Mouse (Mus musculus) forebrain, embryonic 15.5 days (tissue): ENCODE results near the gene Ap5s1. TPM values are rescaled to one million over a fixed set of nuclear protein-coding genes. Genes with fewer than 3 reads are reported as not detected.

Experiments used
- ATAC-seq: fragments of 200-750 bp; cut with Nextera tagmentation; replicated peaks from 2 replicates; pipeline ENCODE4 v1.8.0; 2017; ENCODE audit warnings: mild to moderate bottlenecking, moderate TSS enrichment, moderate library complexity
- H3K27ac ChIP-seq: fragments of 300-500 bp; sonication (generic); replicated peaks from 2 replicates; pipeline ENCODE4 v1.5.1; 2015; ENCODE audit warnings: mild to moderate bottlenecking, inconsistent platforms
- H3K27me3 ChIP-seq: fragments of 300-500 bp; sonication (generic); 2 replicates; pipeline ENCODE4 v1.6.1; 2015; ENCODE audit warnings: inconsistent platforms
- H3K36me3 ChIP-seq: fragments of 300-500 bp; sonication (generic); 2 replicates; pipeline ENCODE4 v1.6.1; 2015; ENCODE audit warnings: mild to moderate bottlenecking, inconsistent platforms
- H3K4me1 ChIP-seq: fragments of 300-500 bp; sonication (generic); 2 replicates; pipeline ENCODE4 v1.6.1; 2015; ENCODE audit warnings: inconsistent platforms
- H3K4me2 ChIP-seq: fragments of 300-500 bp; sonication (generic); replicated peaks from 2 replicates; pipeline ENCODE4 v1.6.1; 2015; ENCODE audit warnings: mild to moderate bottlenecking, inconsistent platforms
- H3K4me3 ChIP-seq: fragments of 300-500 bp; sonication (generic); 2 replicates; pipeline ENCODE4 v1.5.1; 2015; ENCODE audit warnings: mild to moderate bottlenecking, inconsistent platforms
- H3K9ac ChIP-seq: fragments of 300-500 bp; sonication (generic); replicated peaks from 2 replicates; pipeline ENCODE4 v1.6.1; 2015; ENCODE audit warnings: mild to moderate bottlenecking, inconsistent platforms
- H3K9me3 ChIP-seq: fragments of 300-500 bp; sonication (generic); 2 replicates; pipeline ENCODE4 v1.6.1; 2016; ENCODE audit warnings: inconsistent platforms
- WGBS: fragments of 180-500 bp; shearing (Covaris S2); methylation state at CpG from one replicate; pipeline ENCODE4 v1.1.7; 2015; ENCODE audit warnings: mixed read lengths; 5-methylcytosine and 5-hydroxymethylcytosine counted together
- polyA plus RNA-seq: library from polyadenylated mRNA; unstranded; fragments of >200 nt; fragmentation: Nextera tagmentation; extraction: Ambion mirVana; gene quantifications from 2 replicates; pipeline ENCODE4 v1.2.1, GENCODE M21; 2015

Ap5s1 gene
- polyA plus RNA-seq, 1 experiment from 2014 or later, result 37.0 TPM

GRCm38 (mm10) chr2:131233307-131234126, 26.6 kb downstream of the Ap5s1 start, which contains the start of gene Mavs:
Gene Mavs (plus strand): TSS chr2:131234063.
- no peak within 1 kb of the TSS for H3K27ac ChIP-seq

DNA sequence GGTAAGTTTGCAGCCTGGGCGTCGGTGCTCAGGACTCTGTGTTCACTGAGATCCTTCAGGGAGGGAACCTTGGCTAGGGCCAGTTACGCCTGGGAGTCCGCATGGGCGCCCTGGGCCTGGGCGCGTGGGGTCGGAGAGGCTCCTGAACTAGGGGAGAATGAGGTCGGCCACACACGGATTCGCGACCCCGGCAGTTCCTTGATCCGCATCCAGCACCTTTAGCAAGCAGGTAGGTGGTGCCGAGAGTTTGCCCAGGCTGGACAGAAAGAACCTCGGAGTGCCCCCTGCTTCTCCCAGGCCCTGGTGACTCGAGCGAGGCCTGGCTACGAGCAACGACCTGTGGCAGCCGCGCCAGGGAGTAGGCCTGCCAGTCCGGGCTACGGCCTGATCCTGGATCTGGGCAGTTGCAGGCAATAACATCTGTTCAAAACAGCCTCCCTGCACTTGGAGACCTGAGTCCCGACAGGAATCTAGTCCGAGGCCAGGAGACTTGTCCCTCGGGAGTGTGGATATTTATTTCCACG, 27.3 kb downstream of the Ap5s1 start:
- Histone ChIP-seq H3K9me3 (no peaks in the 10 kb centered on the region), H3K4me1 (peaks cover 14% of the 10 kb centered on the region), H3K9ac (peak overlapping the region; percentile 32), H3K4me2 (peak overlapping the region; percentile 63), H3K27ac (no peak overlapping the region), H3K36me3 (no peaks in the 10 kb centered on the region), H3K4me3 (peak overlapping the region; percentile 43), H3K27me3 (no peaks in the 10 kb centered on the region)
- ATAC-seq, result peak; percentile 9; the same call in 1 of the 2 replicates
- 14% methylated on average over 28 of the region's 28 CpGs for WGBS

More at GRCm38 (mm10) chr2:131233307-131234126, 26.6 kb downstream of the Ap5s1 start, which contains the start of gene Mavs:
- Histone ChIP-seq H3K9ac (peak within 1 kb of the TSS; percentile 33), H3K36me3 (no peaks in the 10 kb centered on the region), H3K4me3 (peak within 1 kb of the TSS; percentile 43), H3K9me3 (no peaks in the 10 kb centered on the region), H3K4me2 (peak within 1 kb of the TSS; percentile 63), H3K27me3 (no peaks in the 10 kb centered on the region), H3K4me1 (peaks cover 14% of the 10 kb centered on the region)
- 7% methylated on average over 29 of the region's 29 CpGs for WGBS
- ATAC-seq, result peak; percentile 100

DNA sequence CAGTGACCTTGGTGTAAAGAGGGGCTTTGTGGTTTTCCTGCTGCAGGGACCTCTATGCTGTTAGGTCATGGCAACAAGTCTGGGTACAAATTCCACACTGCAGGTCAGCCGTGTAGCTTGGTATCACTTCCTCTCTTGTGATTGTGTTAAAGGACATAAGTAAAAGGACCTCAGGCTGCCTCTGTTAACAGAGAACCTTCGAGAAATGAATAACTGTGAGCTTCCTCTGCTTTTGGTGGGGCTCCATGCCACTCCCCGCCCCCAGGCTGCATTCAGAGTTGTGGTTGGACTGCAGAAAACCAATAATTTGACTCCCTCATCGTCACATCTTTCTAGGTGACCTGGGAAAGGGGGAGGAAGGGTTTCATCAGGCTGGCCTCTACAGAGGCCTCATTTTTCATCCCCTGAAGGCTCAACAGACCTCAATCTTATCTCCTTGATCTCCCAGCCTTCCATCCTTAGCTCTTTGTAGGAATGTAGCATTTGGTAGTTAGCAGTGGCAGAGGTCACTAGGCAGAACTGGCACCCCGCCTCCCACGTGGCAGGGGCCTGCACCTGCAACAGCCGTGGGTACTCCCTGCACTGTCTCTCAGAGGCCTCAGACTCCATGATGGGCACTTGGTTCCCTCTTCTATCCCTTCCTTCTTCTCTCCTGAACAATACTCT, 28.2 kb downstream of the Ap5s1 start:
- no peaks in the 10 kb centered on the region for H3K9me3 ChIP-seq
- no peak overlapping the region for H3K9ac ChIP-seq
- WGBS, result 86% methylated on average over 7 of the region's 7 CpGs
- no peaks in the 10 kb centered on the region for H3K27me3 ChIP-seq
- H3K27ac ChIP-seq, result no peak overlapping the region
- no peak overlapping the region for H3K4me3 ChIP-seq
- ATAC-seq, result no peak
- H3K4me1 ChIP-seq, result peaks cover 14% of the 10 kb centered on the region
- peak overlapping the region; percentile 63; the same call in 1 of the 2 replicates for H3K4me2 ChIP-seq
- no peaks in the 10 kb centered on the region for H3K36me3 ChIP-seq

DNA sequence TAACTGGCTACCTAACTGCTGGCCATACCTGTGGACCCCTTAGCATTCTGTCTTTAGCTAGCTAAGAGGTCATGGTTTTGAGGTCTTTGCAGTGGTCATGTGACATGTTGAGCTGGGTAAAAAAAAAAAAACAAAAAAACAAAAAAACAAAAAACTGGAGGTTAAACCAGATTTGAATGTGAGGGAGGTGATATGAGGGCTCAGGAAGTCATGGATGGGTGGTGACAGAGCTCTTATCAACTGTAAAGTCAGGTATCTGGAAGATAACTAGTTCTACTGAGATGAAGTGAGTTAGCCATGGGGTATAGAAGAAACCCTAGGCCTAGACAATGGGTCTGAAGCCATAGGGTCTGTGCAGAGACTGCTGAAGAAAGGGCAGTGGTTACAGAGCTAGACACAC, 35.3 kb downstream of the Ap5s1 start:
- ATAC-seq, result no peak
- Histone ChIP-seq H3K27me3 (no peaks in the 10 kb centered on the region), H3K9ac (no peak overlapping the region), H3K4me1 (no peaks in the 10 kb centered on the region), H3K36me3 (no peaks in the 10 kb centered on the region), H3K27ac (no peak overlapping the region), H3K4me3 (no peak overlapping the region), H3K4me2 (no peak overlapping the region), H3K9me3 (no peaks in the 10 kb centered on the region)

- Histone ChIP-seq H3K9ac (no peak overlapping the region), H3K4me2 (no peak overlapping the region), H3K27ac (no peak overlapping the region), H3K27me3 (no peaks in the 10 kb centered on the region), H3K4me1 (no peaks in the 10 kb centered on the region), H3K4me3 (no peak overlapping the region), H3K9me3 (no peaks in the 10 kb centered on the region), H3K36me3 (no peaks in the 10 kb centered on the region)
- 95% methylated on average over 7 of the region's 7 CpGs for WGBS
- no peak for ATAC-seq
Measured at GRCm38 (mm10) chr2:131242929-131243328, 36.1 kb downstream of the Ap5s1 start.

- Histone ChIP-seq H3K4me2 (no peak overlapping the region), H3K4me1 (no peaks in the 10 kb centered on the region), H3K9ac (no peak overlapping the region), H3K36me3 (no peaks in the 10 kb centered on the region), H3K27me3 (no peaks in the 10 kb centered on the region), H3K4me3 (no peak overlapping the region), H3K27ac (no peak overlapping the region), H3K9me3 (no peaks in the 10 kb centered on the region)
- WGBS, result 36% methylated on average over 7 of the region's 7 CpGs
- ATAC-seq, result no peak
Measured at GRCm38 (mm10) chr2:131253681-131254328, 46.9 kb downstream of the Ap5s1 start.

- H3K9me3 ChIP-seq, result no peaks in the 10 kb centered on the region
- 81% methylated on average over 2 of the region's 2 CpGs for WGBS
- H3K27me3 ChIP-seq, result no peaks in the 10 kb centered on the region
- no peak overlapping the region for H3K4me3 ChIP-seq
- no peak overlapping the region for H3K4me2 ChIP-seq
- H3K36me3 ChIP-seq, result no peaks in the 10 kb centered on the region
- H3K9ac ChIP-seq, result no peak overlapping the region
- H3K27ac ChIP-seq, result no peak overlapping the region
- H3K4me1 ChIP-seq, result no peaks in the 10 kb centered on the region
- no peak for ATAC-seq
Measured at GRCm38 (mm10) chr2:131254329-131254713, 47.4 kb downstream of the Ap5s1 start.

- no peak overlapping the region for H3K4me2 ChIP-seq
- no peak overlapping the region for H3K4me3 ChIP-seq
- H3K27ac ChIP-seq, result no peak overlapping the region
- WGBS, result 59% methylated on average over 3 of the region's 3 CpGs
- no peaks in the 10 kb centered on the region for H3K27me3 ChIP-seq
- ATAC-seq, result no peak
- no peaks in the 10 kb centered on the region for H3K9me3 ChIP-seq
- H3K9ac ChIP-seq, result no peak overlapping the region
- H3K4me1 ChIP-seq, result peaks cover 4% of the 10 kb centered on the region; the same call in 1 of the 2 replicates
- H3K36me3 ChIP-seq, result no peaks in the 10 kb centered on the region
Measured at GRCm38 (mm10) chr2:131255738-131256137, 48.9 kb downstream of the Ap5s1 start.

GRCm38 (mm10) chr2:131258693-131259092, 51.8 kb downstream of the Ap5s1 start:
- Histone ChIP-seq H3K4me1 (peaks cover 20% of the 10 kb centered on the region), H3K36me3 (no peaks in the 10 kb centered on the region), H3K27ac (no peak overlapping the region), H3K9ac (no peak overlapping the region), H3K4me2 (no peak overlapping the region), H3K9me3 (no peaks in the 10 kb centered on the region), H3K4me3 (no peak overlapping the region), H3K27me3 (no peaks in the 10 kb centered on the region)
- ATAC-seq, result no peak
- WGBS, result 81% methylated on average over 8 of the region's 8 CpGs

GRCm38 (mm10) chr2:131260544-131261307, 53.8 kb downstream of the Ap5s1 start:
- Histone ChIP-seq H3K9ac (no peak overlapping the region), H3K9me3 (no peaks in the 10 kb centered on the region), H3K36me3 (no peaks in the 10 kb centered on the region), H3K4me2 (no peak overlapping the region), H3K4me1 (peaks cover 37% of the 10 kb centered on the region), H3K27ac (0 out of 2 replicates have a peak overlapping the region, but pooled peaks have one; percentile 7), H3K4me3 (no peak overlapping the region), H3K27me3 (no peaks in the 10 kb centered on the region)
- WGBS, result 62% methylated on average over 9 of the region's 9 CpGs
- ATAC-seq, result no peak

DNA sequence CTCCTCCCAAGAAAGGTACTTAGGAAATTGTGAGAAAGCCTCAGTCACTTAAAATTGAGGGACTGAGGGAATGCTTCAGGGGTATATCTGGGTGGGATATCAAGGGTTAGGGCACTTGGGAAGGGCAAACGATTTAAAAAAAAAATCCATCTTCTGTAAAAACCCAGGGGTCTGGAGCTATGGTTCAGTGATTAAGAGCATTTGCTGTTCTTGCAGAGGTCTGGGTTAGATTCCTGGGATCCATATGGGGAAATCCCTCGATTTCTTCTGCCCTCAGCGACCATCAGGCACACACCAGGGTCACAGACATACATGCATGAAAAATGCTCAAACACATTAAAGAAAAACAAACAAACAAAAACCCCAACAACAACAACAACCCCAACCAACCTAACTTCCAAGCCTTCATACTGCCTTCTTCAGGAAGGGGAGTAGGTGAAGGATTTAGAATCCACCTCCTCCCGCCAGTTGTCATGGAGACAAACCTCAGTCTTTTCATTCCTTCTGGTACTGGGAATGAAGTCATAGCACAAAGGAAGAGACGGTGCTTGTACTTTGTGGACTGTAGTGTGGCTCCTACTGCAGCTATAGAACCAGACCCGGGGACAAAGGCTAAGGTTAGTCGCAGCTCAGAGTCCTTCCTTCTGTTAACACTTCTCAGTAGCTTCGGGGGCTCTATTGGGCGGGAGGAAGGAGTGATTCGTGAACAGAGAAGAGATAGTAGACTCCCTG, 54.8 kb downstream of the Ap5s1 start:
- no peaks in the 10 kb centered on the region for H3K27me3 ChIP-seq
- peak; percentile 80 for ATAC-seq
- peak overlapping the region; percentile 89 for H3K4me3 ChIP-seq
- H3K36me3 ChIP-seq, result no peaks in the 10 kb centered on the region
- peak overlapping the region; percentile 76 for H3K4me2 ChIP-seq
- H3K27ac ChIP-seq, result peak overlapping the region; percentile 99
- whole genome bisulfite sequencing, result 3% methylated on average over 10 of the region's 10 CpGs
- peak overlapping the region; percentile 63 for H3K9ac ChIP-seq
- H3K4me1 ChIP-seq, result peaks cover 41% of the 10 kb centered on the region
- H3K9me3 ChIP-seq, result no peaks in the 10 kb centered on the region
